In the genomic region with DNA sequence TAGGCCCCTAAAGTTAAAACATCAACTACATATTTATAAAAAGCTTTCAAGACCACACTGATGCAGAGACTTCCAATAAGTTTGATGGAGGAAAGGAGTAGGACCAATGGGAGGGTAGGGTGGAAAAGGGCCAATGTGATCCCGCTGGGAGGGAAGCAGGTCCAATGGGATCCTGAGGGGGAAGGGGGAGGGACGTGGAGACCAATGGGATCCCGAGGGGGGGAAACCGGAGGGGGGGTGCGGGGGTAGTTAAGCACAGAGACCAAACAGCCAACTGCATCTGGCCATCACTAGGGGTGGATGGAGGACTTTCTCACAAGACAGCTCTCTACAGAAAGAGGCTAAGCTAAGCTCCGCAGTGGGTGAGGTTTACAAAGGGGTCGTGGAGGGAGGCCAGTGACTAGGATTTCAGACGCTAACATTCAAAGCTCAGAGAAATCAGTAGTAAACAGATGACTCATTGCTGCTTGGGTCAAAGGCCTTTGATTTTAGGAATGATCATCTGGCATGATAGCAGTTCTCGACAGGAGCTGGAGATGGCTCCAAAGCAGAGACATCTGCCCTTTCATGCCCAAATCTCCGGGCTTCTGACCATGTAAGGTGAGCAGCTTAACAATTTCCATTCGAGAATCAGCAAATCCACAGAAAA, we compare ENCODE assay signal across 14 mouse cellular contexts.
DNase-seq lines count a peak whose midpoint lies in the region; ATAC-seq and TF ChIP-seq lines count a peak whose summit lies in the region.
"Had no signal": no experiment of that assay in that cellular context is flagged by ENCODE, and none has a peak within 500 bp of the region (broad histone marks: within the 10 kb centered on the region; RNA-seq: fewer than 3 reads in every experiment).

No protein-coding gene starts in this region.

- WGBS in hindbrain, postnatal 0 days = 46% methylated on average over 11 of the region's 11 CpGs
- 40% methylated on average over 11 of the region's 11 CpGs for WGBS in hindbrain, embryonic 14.5 days
- 44% methylated on average over 11 of the region's 11 CpGs for WGBS in lung, postnatal 0 days
- WGBS in limb, embryonic 10.5 days = 33% methylated on average over 11 of the region's 11 CpGs

- no peak overlapping the region for H3K9ac ChIP-seq in hindbrain, postnatal 0 days (replicated peaks; ENCODE audit: low read length)
- no peak overlapping the region for H3K9ac ChIP-seq in hindbrain, embryonic 14.5 days
- no peak overlapping the region for H3K9ac ChIP-seq in lung, postnatal 0 days (replicated peaks; ENCODE audit: low read depth)
- H3K9ac ChIP-seq: liver, embryonic 14.5 days; neural tube, embryonic 13.5 days had no signal

- no peak for TF ChIP-seq CTCF in hindbrain, postnatal 0 days (IDR thresholded peaks at IDR 0.05; ENCODE audit: low read depth)
- peak; percentile 12; the same call in 1 of the 2 replicates for TF ChIP-seq CTCF in lung, postnatal 0 days (IDR thresholded peaks at IDR 0.05)

- DNase-seq in cerebellum, adult 9-10 months = peak; percentile 26
- no peak for DNase-seq in cerebellum, postnatal 4 days (ENCODE audit: low spot score in 2 of 2)
- DNase-seq in hindbrain, postnatal 0 days (ENCODE audit: low spot score) = no peak
- no peak for DNase-seq in hindbrain, embryonic 14.5 days (ENCODE audit: low spot score)
- peak; percentile 28 for DNase-seq in lung, postnatal 0 days (ENCODE audit: low spot score)
- no peak for DNase-seq in lung, adult 18-20 months
- DNase-seq in limb, embryonic 10.5 days (ENCODE audit: low spot score) = no peak
- no peak for DNase-seq in cerebellum, postnatal 14 days
- DNase-seq: gastrocnemius, postnatal 10 days had no signal

- TF ChIP-seq EP300 in lung, postnatal 0 days (IDR thresholded peaks at IDR 0.05) = no peak

- no peak overlapping the region for H3K4me3 ChIP-seq in hindbrain, postnatal 0 days (ENCODE audit: low read length)
- no peak overlapping the region for H3K4me3 ChIP-seq in hindbrain, embryonic 14.5 days (replicated peaks; ENCODE audit: low read length)
- no peak overlapping the region for H3K4me3 ChIP-seq in lung, postnatal 0 days (ENCODE audit: low read depth, low read length)
- no peak overlapping the region for H3K4me3 ChIP-seq in limb, embryonic 10.5 days
- H3K4me3 ChIP-seq: neural tube, embryonic 13.5 days had no signal

- no peaks in the 10 kb centered on the region for H3K9me3 ChIP-seq in hindbrain, postnatal 0 days (ENCODE audit: low read length)
- H3K9me3 ChIP-seq in hindbrain, embryonic 14.5 days (ENCODE audit: control insufficient read depth, low read length) = no peaks in the 10 kb centered on the region
- no peaks in the 10 kb centered on the region for H3K9me3 ChIP-seq in lung, postnatal 0 days (ENCODE audit: low read length)
- no peaks in the 10 kb centered on the region for H3K9me3 ChIP-seq in limb, embryonic 10.5 days (replicated peaks)
- H3K9me3 ChIP-seq: neural tube, embryonic 13.5 days had no signal

- peak overlapping the region; percentile 36; the same call in 1 of the 2 replicates for H3K27ac ChIP-seq in hindbrain, postnatal 0 days
- H3K27ac ChIP-seq in hindbrain, embryonic 14.5 days = no peak overlapping the region
- H3K27ac ChIP-seq in lung, postnatal 0 days (ENCODE audit: low read length) = no peak overlapping the region
- H3K27ac ChIP-seq in limb, embryonic 10.5 days = 0 out of 2 replicates have a peak overlapping the region, but pooled peaks have one; percentile 14
- H3K27ac ChIP-seq: kidney, postnatal 0 days; liver, embryonic 14.5 days; neural tube, embryonic 13.5 days had no signal

- H3K4me2 ChIP-seq in hindbrain, postnatal 0 days (ENCODE audit: low read depth, low read length) = no peak overlapping the region
- H3K4me2 ChIP-seq in hindbrain, embryonic 14.5 days (replicated peaks) = no peak overlapping the region
- H3K4me2 ChIP-seq in lung, postnatal 0 days (replicated peaks; ENCODE audit: low read depth, low read length) = no peak overlapping the region
- H3K4me2 ChIP-seq: neural tube, embryonic 13.5 days had no signal

- no peaks in the 10 kb centered on the region for H3K4me1 ChIP-seq in hindbrain, postnatal 0 days (ENCODE audit: insufficient read depth, low read length)
- H3K4me1 ChIP-seq in hindbrain, embryonic 14.5 days (replicated peaks; ENCODE audit: control insufficient read depth, insufficient read depth, low read length) = no peaks in the 10 kb centered on the region
- no peaks in the 10 kb centered on the region for H3K4me1 ChIP-seq in lung, postnatal 0 days (ENCODE audit: insufficient read depth, low read depth, low read length)
- H3K4me1 ChIP-seq in limb, embryonic 10.5 days = peaks cover 29% of the 10 kb centered on the region

- H3K36me3 ChIP-seq in hindbrain, postnatal 0 days (ENCODE audit: insufficient read depth, low read length) = peaks cover 27% of the 10 kb centered on the region
- H3K36me3 ChIP-seq in hindbrain, embryonic 14.5 days (replicated peaks; ENCODE audit: control insufficient read depth, insufficient read depth) = peaks cover 22% of the 10 kb centered on the region; the same call in 1 of the 2 replicates
- H3K36me3 ChIP-seq in lung, postnatal 0 days (ENCODE audit: insufficient read depth, low read length) = peaks cover 11% of the 10 kb centered on the region; the same call in 1 of the 2 replicates
- peaks cover 5% of the 10 kb centered on the region; the same call in 1 of the 2 replicates for H3K36me3 ChIP-seq in limb, embryonic 10.5 days

- H3K27me3 ChIP-seq in hindbrain, postnatal 0 days (ENCODE audit: insufficient read depth, low read length) = no peaks in the 10 kb centered on the region
- no peaks in the 10 kb centered on the region for H3K27me3 ChIP-seq in hindbrain, embryonic 14.5 days (ENCODE audit: control insufficient read depth, insufficient read depth, low read length)
- no peaks in the 10 kb centered on the region for H3K27me3 ChIP-seq in lung, postnatal 0 days (replicated peaks; ENCODE audit: insufficient read depth, low read length)
- H3K27me3 ChIP-seq in limb, embryonic 10.5 days (ENCODE audit: low read depth, poor library complexity, severe bottlenecking) = no peaks in the 10 kb centered on the region
- H3K27me3 ChIP-seq: CH12.LX; neural tube, embryonic 13.5 days had no signal

- no peak for ATAC-seq in hindbrain, postnatal 0 days
- ATAC-seq in hindbrain, embryonic 14.5 days (ENCODE audit: low FRiP score) = no peak
- peak; percentile 43; the same call in 1 of the 2 replicates for ATAC-seq in lung, postnatal 0 days
- ATAC-seq: forebrain, embryonic 16.5 days had no signal

Comparison
In these comparisons a context has a peak if more than half of its experiments do, and no peak if none do; other contexts are left out.
1. DNase-seq: peak in cerebellum, adult 9-10 months (single experiment) and lung, postnatal 0 days (single experiment); none in cerebellum, postnatal 4 days (0 of 2), hindbrain, postnatal 0 days (single experiment), hindbrain, embryonic 14.5 days (single experiment), lung, adult 18-20 months (0 of 2), limb, embryonic 10.5 days (single experiment) and cerebellum, postnatal 14 days (0 of 2).
2. H3K27ac ChIP-seq: peak in hindbrain, postnatal 0 days (single experiment) and limb, embryonic 10.5 days (single experiment); none in hindbrain, embryonic 14.5 days (single experiment) and lung, postnatal 0 days (single experiment).